Mouse (Mus musculus) liver, embryonic 16.5 days (tissue): Measurements from ENCODE around the gene Rcbtb2. TPM values are rescaled to one million over a fixed set of nuclear protein-coding genes. Genes with fewer than 3 reads are reported as not detected.
A peak's percentile ranks its signal among the peaks of the same experiment; 100 is the strongest.

Experiments
- ATAC-seq: fragments of 200-750 bp; cut with Nextera tagmentation; 2 replicates; pipeline ENCODE4 v1.8.0; 2017; ENCODE audit warnings: low read depth, mild to moderate bottlenecking, moderate number of reproducible peaks, moderate library complexity
- H3K27ac ChIP-seq: fragments of 300-500 bp; sonication (generic); 2 replicates; pipeline ENCODE4 v1.5.1; 2014; ENCODE audit warnings: mild to moderate bottlenecking, low read length
- H3K27me3 ChIP-seq: fragments of 300-500 bp; sonication (generic); 2 replicates; pipeline ENCODE4 v1.6.1; 2014; ENCODE audit warnings: low read depth, low read length, mixed read lengths; ENCODE audit not compliant: control insufficient read depth, insufficient read depth
- H3K36me3 ChIP-seq: fragments of 300-500 bp; sonication (generic); 2 replicates; pipeline ENCODE4 v1.6.1; 2014; ENCODE audit warnings: mild to moderate bottlenecking; ENCODE audit not compliant: control insufficient read depth, insufficient read depth
- H3K4me1 ChIP-seq: fragments of 300-500 bp; sonication (generic); 2 replicates; pipeline ENCODE4 v1.6.1; 2014; ENCODE audit warnings: low read depth, low read length, mixed read lengths; ENCODE audit not compliant: control insufficient read depth
- H3K4me2 ChIP-seq: fragments of 300-500 bp; sonication (generic); 2 replicates; pipeline ENCODE4 v1.6.1; 2014; ENCODE audit warnings: low read depth, low read length, mixed read lengths
- H3K4me3 ChIP-seq: fragments of 300-500 bp; sonication (generic); 2 replicates; pipeline ENCODE4 v1.5.1; 2014; ENCODE audit warnings: low read depth, mild to moderate bottlenecking, low read length
- H3K9ac ChIP-seq: fragments of 300-500 bp; sonication (generic); 2 replicates; pipeline ENCODE4 v1.6.1; 2014; ENCODE audit warnings: low read depth, low read length
- H3K9me3 ChIP-seq: fragments of 300-500 bp; sonication (generic); replicated peaks from 2 replicates; pipeline ENCODE4 v1.6.1; 2016; ENCODE audit warnings: low read length; ENCODE audit not compliant: control insufficient read depth
- WGBS: fragments of 180-500 bp; shearing (Covaris S2); extraction: QIAGEN DNeasy Blood & Tissue Kit; methylation state at CpG from one replicate; pipeline ENCODE4 v1.1.7; 2014; ENCODE audit not compliant: insufficient replicate concordance; 5-methylcytosine and 5-hydroxymethylcytosine counted together
- polyA plus RNA-seq: library from polyadenylated mRNA; unstranded; fragments of >200 nt; fragmentation: Nextera tagmentation; extraction: Ambion mirVana; gene quantifications from 2 replicates; pipeline ENCODE4 v1.2.1, GENCODE M21; 2015

The Rcbtb2 gene
- polyA plus RNA-seq, 1 experiment from 2014 or later, result 19.5 TPM

- H3K4me3 ChIP-seq, result no peak overlapping the region
- ATAC-seq, result no peak
- H3K36me3 ChIP-seq, result no peaks in the 10 kb centered on the region
- no peak overlapping the region; the same call in 1 of the 2 replicates for H3K27ac ChIP-seq
- no peak overlapping the region for H3K4me2 ChIP-seq
- peaks cover 11% of the 10 kb centered on the region for H3K4me1 ChIP-seq
- no peak overlapping the region for H3K9ac ChIP-seq
- WGBS, result 55% methylated on average over 1 of the region's 1 CpGs
- H3K9me3 ChIP-seq, result no peaks in the 10 kb centered on the region
- no peaks in the 10 kb centered on the region for H3K27me3 ChIP-seq
Measured at GRCm38 (mm10) chr14:73175031-73175430, 52.2 kb downstream of the Rcbtb2 start.

- Histone ChIP-seq H3K9me3 (no peaks in the 10 kb centered on the region), H3K4me3 (no peak overlapping the region), H3K4me2 (no peak overlapping the region), H3K27ac (no peak overlapping the region), H3K4me1 (peaks cover 13% of the 10 kb centered on the region), H3K36me3 (no peaks in the 10 kb centered on the region), H3K9ac (no peak overlapping the region), H3K27me3 (no peaks in the 10 kb centered on the region)
- whole genome bisulfite sequencing, result 18% methylated on average over 6 of the region's 6 CpGs
- no peak for ATAC-seq
Measured at GRCm38 (mm10) chr14:73175814-73176213, 53.0 kb downstream of the Rcbtb2 start.

GRCm38 (mm10) chr14:73176266-73176665 is 53.4 kb downstream of the Rcbtb2 start:
- Histone ChIP-seq H3K4me1 (peaks cover 13% of the 10 kb centered on the region), H3K4me3 (no peak overlapping the region), H3K27me3 (no peaks in the 10 kb centered on the region), H3K9ac (no peak overlapping the region), H3K27ac (no peak overlapping the region), H3K4me2 (no peak overlapping the region), H3K9me3 (no peaks in the 10 kb centered on the region), H3K36me3 (no peaks in the 10 kb centered on the region)
- no peak for ATAC-seq
- 35% methylated on average over 5 of the region's 5 CpGs for WGBS

GRCm38 (mm10) chr14:73177961-73178360 is 55.1 kb downstream of the Rcbtb2 start:
- Histone ChIP-seq H3K4me1 (peaks cover 13% of the 10 kb centered on the region), H3K9me3 (no peaks in the 10 kb centered on the region), H3K27me3 (no peaks in the 10 kb centered on the region), H3K27ac (no peak overlapping the region), H3K36me3 (no peaks in the 10 kb centered on the region), H3K4me2 (no peak overlapping the region), H3K9ac (no peak overlapping the region), H3K4me3 (no peak overlapping the region)
- 68% methylated on average over 11 of the region's 11 CpGs for WGBS
- no peak for ATAC-seq

GRCm38 (mm10) chr14:73179221-73179681 is 56.4 kb downstream of the Rcbtb2 start:
- peaks cover 13% of the 10 kb centered on the region for H3K4me1 ChIP-seq
- peak overlapping the region; percentile 69 for H3K27ac ChIP-seq
- ATAC-seq, result peak; percentile 83
- no peaks in the 10 kb centered on the region for H3K27me3 ChIP-seq
- no peaks in the 10 kb centered on the region for H3K36me3 ChIP-seq
- no peak overlapping the region for H3K4me3 ChIP-seq
- WGBS, result 34% methylated on average over 4 of the region's 4 CpGs
- H3K9me3 ChIP-seq, result no peaks in the 10 kb centered on the region
- H3K4me2 ChIP-seq, result no peak overlapping the region
- H3K9ac ChIP-seq, result no peak overlapping the region

GRCm38 (mm10) chr14:73180671-73181070 is 57.8 kb downstream of the Rcbtb2 start:
- Histone ChIP-seq H3K36me3 (no peaks in the 10 kb centered on the region), H3K27me3 (no peaks in the 10 kb centered on the region), H3K27ac (no peak overlapping the region), H3K4me3 (no peak overlapping the region), H3K4me1 (peaks cover 4% of the 10 kb centered on the region), H3K4me2 (no peak overlapping the region), H3K9me3 (no peaks in the 10 kb centered on the region), H3K9ac (no peak overlapping the region)
- ATAC-seq, result no peak
- WGBS, result 56% methylated on average over 3 of the region's 3 CpGs

GRCm38 (mm10) chr14:73181144-73181543 is 58.3 kb downstream of the Rcbtb2 start:
- Histone ChIP-seq H3K4me1 (peaks cover 4% of the 10 kb centered on the region; the same call in 1 of the 2 replicates), H3K27ac (no peak overlapping the region), H3K4me3 (no peak overlapping the region), H3K27me3 (no peaks in the 10 kb centered on the region), H3K9ac (no peak overlapping the region), H3K9me3 (no peaks in the 10 kb centered on the region), H3K4me2 (no peak overlapping the region), H3K36me3 (no peaks in the 10 kb centered on the region)
- 78% methylated on average over 2 of the region's 2 CpGs for WGBS
- no peak for ATAC-seq

- no peak overlapping the region for H3K4me2 ChIP-seq
- no peak for ATAC-seq
- no peak overlapping the region for H3K4me3 ChIP-seq
- H3K9me3 ChIP-seq, result no peaks in the 10 kb centered on the region
- peaks cover 9% of the 10 kb centered on the region for H3K36me3 ChIP-seq
- WGBS, result 86% methylated on average over 7 of the region's 7 CpGs
- no peak overlapping the region for H3K9ac ChIP-seq
- H3K4me1 ChIP-seq, result no peaks in the 10 kb centered on the region
- H3K27ac ChIP-seq, result no peak overlapping the region
- H3K27me3 ChIP-seq, result no peaks in the 10 kb centered on the region
Measured at GRCm38 (mm10) chr14:73186875-73187274, 64.0 kb downstream of the Rcbtb2 start.

- Histone ChIP-seq H3K4me1 (no peaks in the 10 kb centered on the region), H3K4me3 (no peak overlapping the region), H3K27me3 (no peaks in the 10 kb centered on the region), H3K36me3 (peaks cover 22% of the 10 kb centered on the region), H3K4me2 (no peak overlapping the region), H3K9ac (no peak overlapping the region), H3K27ac (no peak overlapping the region), H3K9me3 (no peaks in the 10 kb centered on the region)
- 83% methylated on average over 5 of the region's 5 CpGs for whole genome bisulfite sequencing
- no peak for ATAC-seq
Measured at GRCm38 (mm10) chr14:73199058-73199457, 76.2 kb downstream of the Rcbtb2 start.
